Mouse (Mus musculus): ENCODE measurements at regions not wholly inside any gene's neighbourhood (a gene's known extent, or its start where the extent isn't known, plus 50 kb on each side); places are given as distances from the start of the nearest gene placed in this dataset.
"Not testable (repeated sequence)": the region's sequence is repeated elsewhere in the genome, so short reads cannot be mapped to it uniquely, and the experiment has no call there.

DNA sequence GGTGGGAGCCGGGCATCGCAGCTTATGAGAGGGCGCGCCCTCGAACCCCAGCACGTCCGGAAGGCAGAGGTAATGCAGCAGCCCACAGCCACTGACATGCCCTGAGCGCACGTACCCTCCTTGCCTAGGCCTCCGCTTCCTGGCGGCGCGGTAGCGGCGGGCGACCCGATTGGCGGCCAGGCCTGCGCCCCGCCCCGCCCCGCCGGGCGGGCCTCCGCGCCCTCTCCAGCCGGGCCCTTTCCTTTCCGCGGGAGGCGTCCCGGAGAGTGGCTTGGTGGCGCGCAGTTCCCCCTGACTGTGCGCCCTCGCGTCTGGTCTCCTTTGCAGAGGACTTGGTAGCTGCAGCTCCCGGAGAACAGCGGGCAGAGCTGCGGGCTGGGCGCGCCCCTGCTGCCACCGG lies 461.1 kb downstream of the Gm21863 start:
- peak; percentile 2 for DNase-seq (ENCODE audit: low spot score)

DNA sequence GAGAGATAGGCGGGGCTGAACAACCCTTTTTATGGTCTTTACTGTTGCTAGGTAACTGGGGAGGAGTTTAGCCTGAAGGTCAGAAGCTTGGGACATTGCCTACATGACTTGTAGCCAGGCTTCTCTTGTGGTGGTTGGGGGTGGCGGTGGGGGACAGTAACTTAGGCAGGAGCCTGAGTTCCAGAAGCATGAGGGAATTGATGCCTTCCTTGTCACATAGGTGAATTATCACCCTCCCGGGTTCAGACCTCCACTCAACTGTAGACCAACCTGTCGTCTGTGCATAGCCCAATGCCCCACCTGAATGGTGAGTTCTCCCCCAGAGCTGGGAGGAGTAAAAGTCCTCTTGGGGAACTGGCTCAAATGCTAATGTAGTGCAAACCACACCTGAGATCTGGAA lies 472.1 kb downstream of the Gm21863 start:
- not testable (repeated sequence) for DNase-seq (ENCODE audit: low spot score)

DNA sequence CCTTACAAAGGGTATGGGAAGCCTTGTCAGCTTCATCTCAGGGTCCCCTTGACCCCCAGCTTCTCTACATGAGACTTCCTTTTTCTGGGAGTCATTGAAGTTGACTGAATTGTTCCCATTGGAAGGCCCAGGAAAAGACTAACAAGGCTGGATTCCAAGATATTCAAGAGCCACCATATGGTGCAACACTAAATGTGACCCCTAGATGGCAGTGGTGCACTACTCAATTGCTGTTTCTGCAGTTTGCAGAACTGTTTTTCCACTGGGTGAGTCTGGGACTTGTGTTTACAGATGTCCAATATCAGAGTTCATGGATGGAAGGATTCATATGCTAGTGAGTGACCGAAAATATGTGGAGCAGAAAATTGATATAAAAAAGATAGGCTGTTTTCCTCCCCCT lies 510.3 kb downstream of the Gm21863 start:
- peak; percentile 3 for DNase-seq (ENCODE audit: low spot score)
